Mouse (Mus musculus): Measurements from ENCODE around the gene Nek10. TPM values are rescaled to one million over a fixed set of nuclear protein-coding genes. Genes with fewer than 3 reads are reported as not detected.

The Nek10 gene
- total and polyA plus RNA-seq, 2 experiments from 2014 or later = 0.28 to 1.3 TPM

GRCm38 (mm10) chr14:14800332-14800731, 2.9 kb upstream of the Nek10 start:
- no peak for TF ChIP-seq CTCF (IDR thresholded peaks at IDR 0.05)

GRCm38 (mm10) chr14:14800810-14801209, 2.4 kb upstream of the Nek10 start:
- Histone ChIP-seq H3K4me2 (ENCODE audit: low read depth, low read length, poor library complexity, severe bottlenecking) (no peak overlapping the region), H3K9me3 (ENCODE audit: low read length) (no peaks in the 10 kb centered on the region), H3K9ac (replicated peaks; ENCODE audit: low read length, poor library complexity, severe bottlenecking) (no peak overlapping the region), H3K27me3 (ENCODE audit: insufficient read depth, low read length) (no peaks in the 10 kb centered on the region), H3K27ac (ENCODE audit: low read depth, low read length) (no peak overlapping the region), H3K36me3 (ENCODE audit: insufficient read depth, low read length) (peaks cover 3% of the 10 kb centered on the region; the same call in 1 of the 2 replicates), H3K4me1 (ENCODE audit: insufficient read depth, low read length) (no peaks in the 10 kb centered on the region), H3K4me3 (ENCODE audit: low read depth, low read length) (no peak overlapping the region)
- WGBS = 97% methylated on average over 3 of the region's 3 CpGs
- ATAC-seq (ENCODE audit: low FRiP score) (no peak), DNase-seq (ENCODE audit: low spot score) (no peak)
- no peak for TF ChIP-seq CTCF (IDR thresholded peaks at IDR 0.05)

More at GRCm38 (mm10) chr14:14800332-14800731, 2.9 kb upstream of the Nek10 start:
- no peaks in the 10 kb centered on the region for H3K4me1 ChIP-seq (ENCODE audit: insufficient read depth, low read length)
- no peaks in the 10 kb centered on the region for H3K27me3 ChIP-seq (ENCODE audit: insufficient read depth, low read length)
- no peak overlapping the region for H3K4me3 ChIP-seq (ENCODE audit: low read depth, low read length)
- H3K9me3 ChIP-seq (ENCODE audit: low read length) = no peaks in the 10 kb centered on the region
- peaks cover 3% of the 10 kb centered on the region; the same call in 1 of the 2 replicates for H3K36me3 ChIP-seq (ENCODE audit: insufficient read depth, low read length)
- WGBS = 93% methylated on average over 4 of the region's 4 CpGs
- H3K27ac ChIP-seq (ENCODE audit: low read depth, low read length) = no peak overlapping the region
- no peak overlapping the region for H3K4me2 ChIP-seq (ENCODE audit: low read depth, low read length, poor library complexity, severe bottlenecking)
- ATAC-seq (ENCODE audit: low FRiP score) (no peak), DNase-seq (ENCODE audit: low spot score) (no peak)
- no peak overlapping the region for H3K9ac ChIP-seq (replicated peaks; ENCODE audit: low read length, poor library complexity, severe bottlenecking)

GRCm38 (mm10) chr14:14803921-14804517, 804 bp downstream of the Nek10 start:
- TF ChIP-seq CTCF (IDR thresholded peaks at IDR 0.05) = no peak
- Histone ChIP-seq H3K4me1 (ENCODE audit: insufficient read depth, low read length) (no peaks in the 10 kb centered on the region), H3K27ac (ENCODE audit: low read depth, low read length) (0 out of 2 replicates have a peak overlapping the region, but pooled peaks have one; percentile 32), H3K36me3 (ENCODE audit: insufficient read depth, low read length) (0 out of 2 replicates have a peak, but pooled peaks cover 3% of the 10 kb centered on the region), H3K27me3 (ENCODE audit: insufficient read depth, low read length) (no peaks in the 10 kb centered on the region), H3K4me2 (ENCODE audit: low read depth, low read length, poor library complexity, severe bottlenecking) (peak overlapping the region; percentile 39), H3K4me3 (ENCODE audit: low read depth, low read length) (peak overlapping the region; percentile 29), H3K9me3 (ENCODE audit: low read length) (no peaks in the 10 kb centered on the region), H3K9ac (replicated peaks; ENCODE audit: low read length, poor library complexity, severe bottlenecking) (0 out of 2 replicates have a peak overlapping the region, but pooled peaks have one; percentile 24)
- WGBS = 13% methylated on average over 10 of the region's 10 CpGs
- ATAC-seq (ENCODE audit: low FRiP score) (peak; percentile 97), DNase-seq (ENCODE audit: low spot score) (peak; percentile 72)

GRCm38 (mm10) chr14:14804518-14805212, 1.4 kb downstream of the Nek10 start:
- H3K4me2 ChIP-seq (ENCODE audit: low read depth, low read length, poor library complexity, severe bottlenecking) = peak overlapping the region; percentile 39
- no peaks in the 10 kb centered on the region for H3K4me1 ChIP-seq (ENCODE audit: insufficient read depth, low read length)
- peak overlapping the region; percentile 29; the same call in 1 of the 2 replicates for H3K4me3 ChIP-seq (ENCODE audit: low read depth, low read length)
- DNase-seq (ENCODE audit: low spot score) = no peak
- ATAC-seq (ENCODE audit: low FRiP score) = peak; percentile 44
- no peaks in the 10 kb centered on the region for H3K27me3 ChIP-seq (ENCODE audit: insufficient read depth, low read length)
- no peaks in the 10 kb centered on the region for H3K9me3 ChIP-seq (ENCODE audit: low read length)
- 0 out of 2 replicates have a peak, but pooled peaks cover 3% of the 10 kb centered on the region for H3K36me3 ChIP-seq (ENCODE audit: insufficient read depth, low read length)
- TF ChIP-seq CTCF (IDR thresholded peaks at IDR 0.05) = no peak
- 76% methylated on average over 5 of the region's 5 CpGs for WGBS
- 0 out of 2 replicates have a peak overlapping the region, but pooled peaks have one; percentile 24 for H3K9ac ChIP-seq (replicated peaks; ENCODE audit: low read length, poor library complexity, severe bottlenecking)
- no peak overlapping the region for H3K27ac ChIP-seq (ENCODE audit: low read depth, low read length)

GRCm38 (mm10) chr14:14832520-14833240, 29.5 kb downstream of the Nek10 start:
- DNase-seq (ENCODE audit: low spot score) (peak; percentile 46), ATAC-seq (ENCODE audit: low FRiP score) (peak; percentile 62)
- Histone ChIP-seq H3K36me3 (ENCODE audit: insufficient read depth, low read length) (no peaks in the 10 kb centered on the region), H3K4me1 (ENCODE audit: insufficient read depth, low read length) (no peaks in the 10 kb centered on the region), H3K9ac (replicated peaks; ENCODE audit: low read length, poor library complexity, severe bottlenecking) (no peak overlapping the region), H3K4me2 (ENCODE audit: low read depth, low read length, poor library complexity, severe bottlenecking) (no peak overlapping the region), H3K9me3 (ENCODE audit: low read length) (no peaks in the 10 kb centered on the region), H3K27me3 (ENCODE audit: insufficient read depth, low read length) (no peaks in the 10 kb centered on the region), H3K4me3 (ENCODE audit: low read depth, low read length) (no peak overlapping the region), H3K27ac (ENCODE audit: low read depth, low read length) (0 out of 2 replicates have a peak overlapping the region, but pooled peaks have one; percentile 18)
- no peak for TF ChIP-seq CTCF (IDR thresholded peaks at IDR 0.05)
- WGBS = 68% methylated on average over 12 of the region's 12 CpGs
